Comparison of ENCODE assay signal across 11 mouse cellular contexts in genomic region chr12:99789283-99789960, GRCm38 (mm10).
DNase-seq lines count a peak whose midpoint lies in the region; ATAC-seq and TF ChIP-seq lines count a peak whose summit lies in the region.
"Had no signal": no experiment of that assay in that cellular context is flagged by ENCODE, and none has a peak within 500 bp of the region (broad histone marks: within the 10 kb centered on the region; RNA-seq: fewer than 3 reads in every experiment).

No protein-coding gene starts in this region.

- no peak overlapping the region for H3K27ac ChIP-seq in liver, embryonic 12.5 days
- H3K27ac ChIP-seq in bone marrow macrophage, adult 2 months (ENCODE audit: insufficient read depth, low read depth, low read length), result peak overlapping the region; percentile 86
- no peak overlapping the region for H3K27ac ChIP-seq in lung, postnatal 0 days (ENCODE audit: low read length)
- H3K27ac ChIP-seq: hindbrain, embryonic 15.5 days; midbrain, embryonic 12.5 days had no signal

- no peaks in the 10 kb centered on the region for H3K4me1 ChIP-seq in liver, embryonic 12.5 days
- H3K4me1 ChIP-seq in bone marrow macrophage, adult 2 months (ENCODE audit: control insufficient read depth, insufficient read depth, low read length), result peaks cover 23% of the 10 kb centered on the region
- no peaks in the 10 kb centered on the region for H3K4me1 ChIP-seq in lung, postnatal 0 days (ENCODE audit: insufficient read depth, low read depth, low read length)
- H3K4me1 ChIP-seq: hindbrain, embryonic 15.5 days had no signal

- H3K9me3 ChIP-seq in liver, embryonic 12.5 days (replicated peaks), result no peaks in the 10 kb centered on the region
- H3K9me3 ChIP-seq in lung, postnatal 0 days (ENCODE audit: low read length), result no peaks in the 10 kb centered on the region
- H3K9me3 ChIP-seq: hindbrain, embryonic 15.5 days; midbrain, embryonic 12.5 days had no signal

- no peak for ATAC-seq in liver, embryonic 12.5 days
- ATAC-seq in lung, postnatal 0 days, result no peak

- no peak for TF ChIP-seq EP300 in lung, postnatal 0 days (IDR thresholded peaks at IDR 0.05)

- no peaks in the 10 kb centered on the region for H3K27me3 ChIP-seq in liver, embryonic 12.5 days (replicated peaks)
- H3K27me3 ChIP-seq in lung, postnatal 0 days (replicated peaks; ENCODE audit: insufficient read depth, low read length), result no peaks in the 10 kb centered on the region
- H3K27me3 ChIP-seq: hindbrain, embryonic 15.5 days; midbrain, embryonic 12.5 days had no signal

- H3K36me3 ChIP-seq in liver, embryonic 12.5 days, result no peaks in the 10 kb centered on the region
- H3K36me3 ChIP-seq in lung, postnatal 0 days (ENCODE audit: insufficient read depth, low read length), result no peaks in the 10 kb centered on the region
- H3K36me3 ChIP-seq: hindbrain, embryonic 15.5 days; midbrain, embryonic 12.5 days had no signal

- 31% methylated on average over 5 of the region's 5 CpGs for WGBS in liver, embryonic 12.5 days (ENCODE audit: insufficient replicate concordance)
- 67% methylated on average over 5 of the region's 5 CpGs for WGBS in lung, postnatal 0 days

- no peak for TF ChIP-seq CTCF in bone marrow macrophage, adult 2 months (IDR thresholded peaks at IDR 0.05; ENCODE audit: low read depth, low read length)
- TF ChIP-seq CTCF in lung, postnatal 0 days (IDR thresholded peaks at IDR 0.05), result no peak

- DNase-seq in liver, result peak; percentile 6
- DNase-seq in lung, postnatal 0 days (ENCODE audit: low spot score), result peak; percentile 10
- DNase-seq in spleen, postnatal 14 days (ENCODE audit: low spot score in 2 of 2), result peak; percentile 12 to 35
- no peak for DNase-seq in urinary bladder, postnatal 4 days (ENCODE audit: low spot score in 2 of 2)
- no peak for DNase-seq in retina, postnatal 1 day
- DNase-seq: left cerebral cortex, postnatal 4 days; thymus, postnatal 36 days had no signal

- H3K9ac ChIP-seq in liver, embryonic 12.5 days, result no peak overlapping the region
- H3K9ac ChIP-seq in lung, postnatal 0 days (replicated peaks; ENCODE audit: low read depth), result no peak overlapping the region
- H3K9ac ChIP-seq: hindbrain, embryonic 15.5 days; midbrain, embryonic 12.5 days had no signal

- H3K4me2 ChIP-seq in liver, embryonic 12.5 days, result no peak overlapping the region
- no peak overlapping the region for H3K4me2 ChIP-seq in lung, postnatal 0 days (replicated peaks; ENCODE audit: low read depth, low read length)
- H3K4me2 ChIP-seq: hindbrain, embryonic 15.5 days; midbrain, embryonic 12.5 days had no signal

- no peak for TF ChIP-seq POLR2A in bone marrow macrophage, adult 2 months (IDR thresholded peaks at IDR 0.05; ENCODE audit: borderline replicate concordance, low read depth, low read length)

- no peak overlapping the region for H3K4me3 ChIP-seq in liver, embryonic 12.5 days
- no peak overlapping the region for H3K4me3 ChIP-seq in bone marrow macrophage, adult 2 months (ENCODE audit: insufficient read depth, low read length)
- H3K4me3 ChIP-seq in lung, postnatal 0 days (ENCODE audit: low read depth, low read length), result no peak overlapping the region
- H3K4me3 ChIP-seq: hindbrain, embryonic 15.5 days; midbrain, embryonic 12.5 days had no signal

Comparison
In these comparisons a context has a peak if more than half of its experiments do, and no peak if none do; other contexts are left out.
1. DNase-seq: peak in liver (single experiment), lung, postnatal 0 days (single experiment) and spleen, postnatal 14 days (2 of 2); none in urinary bladder, postnatal 4 days (0 of 2) and retina, postnatal 1 day (single experiment).